Mouse (Mus musculus) hindlimb bud, embryonic 11.5 days (tissue): ENCODE data around the gene Lmo2.
"Not testable (repeated sequence)": the region's sequence is repeated elsewhere in the genome, so short reads cannot be mapped to it uniquely, and the experiment has no call there.

Experiments used
- DNase-seq: peaks from one replicate; pipeline ENCODE4 v3.0.0-alpha.2; 2012; ENCODE audit warnings: low read depth, low spot score; ENCODE audit errors: extremely low spot score

Gene Lmo2

GRCm38 (mm10) chr2:103977216-103977615, 19.4 kb downstream of the Lmo2 start:
- no peak for DNase-seq

- no peak for DNase-seq
Observed at GRCm38 (mm10) chr2:103977716-103978115, 19.9 kb downstream of the Lmo2 start.

- no peak for DNase-seq
Observed at GRCm38 (mm10) chr2:103982250-103982649, 24.5 kb downstream of the Lmo2 start.

- no peak for DNase-seq
Observed at GRCm38 (mm10) chr2:103983146-103983545, 25.4 kb downstream of the Lmo2 start.

GRCm38 (mm10) chr2:103987595-103987994, 29.8 kb downstream of the Lmo2 start:
- not testable (repeated sequence) for DNase-seq

- no peak for DNase-seq
Observed at GRCm38 (mm10) chr2:103989724-103990123, 31.9 kb downstream of the Lmo2 start.

- no peak for DNase-seq
Observed at GRCm38 (mm10) chr2:103991303-103991702, 33.5 kb downstream of the Lmo2 start.

- DNase-seq: no peak
Observed at GRCm38 (mm10) chr2:103992162-103992561, 34.4 kb downstream of the Lmo2 start.

GRCm38 (mm10) chr2:103992618-103993332, 35.0 kb downstream of the Lmo2 start:
- DNase-seq: no peak

- no peak for DNase-seq
Observed at GRCm38 (mm10) chr2:104001076-104001475, 43.3 kb downstream of the Lmo2 start.

GRCm38 (mm10) chr2:104001861-104002260, 44.1 kb downstream of the Lmo2 start:
- no peak for DNase-seq

- no peak for DNase-seq
Observed at GRCm38 (mm10) chr2:104002711-104003413, 45.1 kb downstream of the Lmo2 start.

GRCm38 (mm10) chr2:104007793-104008519, 50.2 kb downstream of the Lmo2 start:
- no peak for DNase-seq

- not testable (repeated sequence) for DNase-seq
Observed at GRCm38 (mm10) chr2:104008853-104009252, 51.1 kb downstream of the Lmo2 start.

- no peak for DNase-seq
Observed at GRCm38 (mm10) chr2:104023096-104023495, 65.3 kb downstream of the Lmo2 start.

GRCm38 (mm10) chr2:104024656-104025055, 66.9 kb downstream of the Lmo2 start:
- no peak for DNase-seq

GRCm38 (mm10) chr2:104027458-104028138, 69.8 kb downstream of the Lmo2 start, which contains the start of gene Fbxo3:
Gene Fbxo3 (plus strand): TSS chr2:104027721.
- no peak for DNase-seq

- DNase-seq: no peak
Observed at GRCm38 (mm10) chr2:104028139-104028723, 70.4 kb downstream of the Lmo2 start, which contains the start of gene 4931422A03Rik. Gene 4931422A03Rik (minus strand): TSS chr2:104028361.

- no peak for DNase-seq
Observed at GRCm38 (mm10) chr2:104029074-104029473, 71.3 kb downstream of the Lmo2 start.

- no peak for DNase-seq
Observed at GRCm38 (mm10) chr2:104030381-104030780, 72.6 kb downstream of the Lmo2 start.
